Mouse (Mus musculus) frontal cortex, postnatal 25 days (tissue): ENCODE measurements around the gene Uba5.

ENCODE experiments used
- DNase-seq, 2 experiments: peaks; one replicate each; pipeline ENCODE4 v3.0.0; 2022; ENCODE audit warnings: low spot score in 2 of 2

Uba5 gene

GRCm38 (mm10) chr9:104062430-104063243 lies at the start of gene Uba5:
Uba5 (minus strand) TSS chr9:104063134.
- no peak for DNase-seq

GRCm38 (mm10) chr9:104109151-104109550 lies 46.2 kb upstream of the Uba5 start:
- DNase-seq = no peak

- no peak for DNase-seq
Observed at GRCm38 (mm10) chr9:104108571-104109143, 45.7 kb upstream of the Uba5 start.

GRCm38 (mm10) chr9:104107482-104107881 lies 44.5 kb upstream of the Uba5 start:
- no peak for DNase-seq

GRCm38 (mm10) chr9:104106930-104107329 lies 44.0 kb upstream of the Uba5 start:
- DNase-seq = no peak

GRCm38 (mm10) chr9:104104986-104105385 lies 42.1 kb upstream of the Uba5 start:
- no peak for DNase-seq

GRCm38 (mm10) chr9:104102901-104103300 lies 40.0 kb upstream of the Uba5 start:
- no peak for DNase-seq

GRCm38 (mm10) chr9:104102301-104102700 lies 39.4 kb upstream of the Uba5 start:
- no peak for DNase-seq

- DNase-seq = no peak
Observed at GRCm38 (mm10) chr9:104101458-104101857, 38.5 kb upstream of the Uba5 start.

- no peak for DNase-seq
Observed at GRCm38 (mm10) chr9:104100822-104101221, 37.9 kb upstream of the Uba5 start.

GRCm38 (mm10) chr9:104099060-104099459 lies 36.1 kb upstream of the Uba5 start:
- no peak for DNase-seq

- DNase-seq = no peak
Observed at GRCm38 (mm10) chr9:104098256-104098655, 35.3 kb upstream of the Uba5 start.

- no peak for DNase-seq
Observed at GRCm38 (mm10) chr9:104092945-104093344, 30.0 kb upstream of the Uba5 start.

GRCm38 (mm10) chr9:104088555-104088954 lies 25.6 kb upstream of the Uba5 start:
- DNase-seq = no peak

- no peak for DNase-seq
Observed at GRCm38 (mm10) chr9:104085730-104086429, 22.9 kb upstream of the Uba5 start.

- DNase-seq = no peak
Observed at GRCm38 (mm10) chr9:104080038-104080437, 17.1 kb upstream of the Uba5 start.

- DNase-seq = no peak
Observed at GRCm38 (mm10) chr9:104079379-104079778, 16.4 kb upstream of the Uba5 start.

GRCm38 (mm10) chr9:104078780-104079179 lies 15.8 kb upstream of the Uba5 start:
- no peak for DNase-seq

- DNase-seq = no peak
Observed at GRCm38 (mm10) chr9:104075808-104076207, 12.9 kb upstream of the Uba5 start.

- DNase-seq = no peak
Observed at GRCm38 (mm10) chr9:104070863-104071604, 8.1 kb upstream of the Uba5 start.

GRCm38 (mm10) chr9:104070241-104070640 lies 7.3 kb upstream of the Uba5 start:
- DNase-seq = no peak

- DNase-seq = no peak
Observed at GRCm38 (mm10) chr9:104064571-104064970, 1.6 kb upstream of the Uba5 start.
